Mouse (Mus musculus) small intestine, adult 2 months (tissue): Measurements from ENCODE around the gene Slc16a12. TPM values are rescaled to one million over a fixed set of nuclear protein-coding genes. Genes with fewer than 3 reads are reported as not detected.
A peak's percentile ranks its signal among the peaks of the same experiment; 100 is the strongest.
"Not testable (repeated sequence)": the region's sequence is repeated elsewhere in the genome, so short reads cannot be mapped to it uniquely, and the experiment has no call there.

Experiments
- H3K27ac ChIP-seq: fragments of 200-500 bp; 2 replicates; pipeline ENCODE4 v1.5.1; 2012; ENCODE audit warnings: low read depth, low read length, control low read depth, inconsistent platforms; ENCODE audit not compliant: insufficient read depth
- H3K27me3 ChIP-seq: fragments of 200-500 bp; 2 replicates; pipeline ENCODE4 v1.6.1; 2012; ENCODE audit warnings: mild to moderate bottlenecking, moderate library complexity, low read length, inconsistent platforms; ENCODE audit not compliant: control insufficient read depth, insufficient read depth
- H3K36me3 ChIP-seq: fragments of 200-500 bp; 2 replicates; pipeline ENCODE4 v1.6.1; 2012; ENCODE audit warnings: mild to moderate bottlenecking, low read length, control low read depth, inconsistent platforms; ENCODE audit not compliant: control insufficient read depth, insufficient read depth
- H3K4me1 ChIP-seq: fragments of 200-500 bp; 2 replicates; pipeline ENCODE4 v1.6.1; 2012; ENCODE audit warnings: low read length, inconsistent platforms, mixed read lengths; ENCODE audit not compliant: control insufficient read depth, insufficient read depth, insufficient read length
- H3K4me3 ChIP-seq: fragments of 200-500 bp; 2 replicates; pipeline ENCODE4 v1.5.1; 2012; ENCODE audit warnings: low read depth, mild to moderate bottlenecking, control low read depth, inconsistent platforms, low read length, moderate library complexity
- CTCF ChIP-seq: fragments of 200-500 bp; IDR thresholded peaks from 2 replicates; pipeline ENCODE4 v1.5.1; 2012; ENCODE audit warnings: low read depth, mild to moderate bottlenecking, control low read depth, inconsistent platforms, low read length, moderate library complexity, mixed read lengths; ENCODE audit not compliant: insufficient replicate concordance, insufficient read length; ENCODE audit errors: extremely low read depth
- POLR2A ChIP-seq: fragments of 200-500 bp; IDR thresholded peaks from 2 replicates; pipeline ENCODE4 v1.6.1; 2012; ENCODE audit warnings: low read depth, mild to moderate bottlenecking, control low read depth, inconsistent platforms, low read length, moderate library complexity
- WGBS: fragments of 180-500 bp; shearing (Covaris S2); methylation state at CpG from one replicate; pipeline ENCODE4 v1.1.7; 2018; 5-methylcytosine and 5-hydroxymethylcytosine counted together
- polyA plus RNA-seq: library from polyadenylated mRNA; depleted of rRNA; stranded (reverse); fragments of >200 nt; gene quantifications from 2 replicates; pipeline ENCODE4 v1.2.3, GENCODE M21; 2012

Slc16a12 gene
- polyA plus RNA-seq, 1 experiment = 1.3 TPM

DNA sequence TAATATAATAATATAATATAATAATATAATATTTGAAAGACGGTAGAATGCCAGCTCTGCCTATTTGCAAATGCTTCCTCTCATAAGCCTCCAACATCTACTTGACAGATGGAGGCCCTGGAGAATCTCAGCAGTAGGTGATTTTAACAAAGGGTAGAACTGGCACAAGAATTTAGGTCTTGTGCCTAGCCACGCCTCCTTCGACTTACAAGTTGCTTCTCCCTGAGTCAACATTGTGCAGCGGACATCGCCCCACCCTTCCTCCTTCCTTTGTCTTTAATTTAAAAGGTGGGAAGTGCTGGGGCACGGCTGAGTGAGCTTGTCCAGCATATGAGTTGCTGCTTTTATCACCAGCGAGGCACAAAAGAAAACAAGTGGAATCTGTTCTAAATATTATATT is 73.6 kb downstream of the Slc16a12 start:
- H3K4me3 ChIP-seq = no peak overlapping the region
- H3K4me1 ChIP-seq = no peaks in the 10 kb centered on the region
- no peaks in the 10 kb centered on the region for H3K36me3 ChIP-seq
- WGBS = 38% methylated on average over 7 of the region's 7 CpGs
- no peaks in the 10 kb centered on the region for H3K27me3 ChIP-seq
- TF ChIP-seq POLR2A (no peak), CTCF (no peak)
- H3K27ac ChIP-seq = no peak overlapping the region

DNA sequence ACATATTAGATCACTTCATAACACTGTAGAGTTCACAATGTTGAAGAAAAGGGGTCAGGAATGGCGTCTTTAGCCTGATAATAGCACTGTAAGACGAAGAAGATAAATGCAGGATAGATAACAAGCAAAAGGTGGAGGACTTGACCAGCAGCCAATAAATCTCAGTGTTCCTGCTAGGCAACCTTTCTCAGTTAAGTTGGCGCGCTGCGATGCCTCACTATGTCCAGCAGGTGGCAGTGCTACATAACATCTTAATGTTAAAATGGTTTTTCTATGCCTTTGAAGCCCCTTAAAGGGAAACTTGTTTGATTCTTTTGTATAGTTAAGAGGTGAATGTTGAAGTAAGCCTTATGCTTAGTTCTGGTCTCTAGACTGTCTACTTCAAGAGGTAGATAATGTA is 81.0 kb downstream of the Slc16a12 start:
- no peak for TF ChIP-seq POLR2A
- TF ChIP-seq CTCF = peak; percentile 91; the same call in 1 of the 2 replicates
- WGBS = under 1% methylated on average over 5 of the region's 5 CpGs
- no peaks in the 10 kb centered on the region for H3K4me1 ChIP-seq
- no peaks in the 10 kb centered on the region for H3K27me3 ChIP-seq
- no peak overlapping the region for H3K27ac ChIP-seq
- H3K4me3 ChIP-seq = no peak overlapping the region
- no peaks in the 10 kb centered on the region for H3K36me3 ChIP-seq

DNA sequence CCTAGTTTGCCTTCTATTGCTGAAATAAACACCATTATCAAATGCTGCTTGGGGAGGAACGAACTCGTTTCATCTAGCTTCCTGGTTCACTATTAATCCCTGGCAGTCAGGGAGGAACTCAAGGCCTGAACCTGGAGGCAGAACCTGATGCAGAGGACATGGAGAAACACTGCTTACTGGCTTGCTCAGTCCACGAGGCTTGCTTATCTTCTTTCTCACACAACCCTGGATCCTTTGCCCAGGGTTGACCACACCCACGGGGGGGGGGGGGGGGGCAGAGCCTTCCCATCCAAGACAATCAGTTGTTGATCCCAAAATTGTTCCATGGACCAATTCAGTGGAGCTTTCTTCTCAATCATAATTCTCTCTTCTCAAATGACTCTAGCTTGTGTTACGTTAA is 84.3 kb downstream of the Slc16a12 start:
- no peak for TF ChIP-seq CTCF
- Histone ChIP-seq H3K36me3 (no peaks in the 10 kb centered on the region), H3K27ac (no peak overlapping the region), H3K4me1 (no peaks in the 10 kb centered on the region), H3K4me3 (no peak overlapping the region), H3K27me3 (no peaks in the 10 kb centered on the region)
- 31% methylated on average over 5 of the region's 5 CpGs for WGBS

DNA sequence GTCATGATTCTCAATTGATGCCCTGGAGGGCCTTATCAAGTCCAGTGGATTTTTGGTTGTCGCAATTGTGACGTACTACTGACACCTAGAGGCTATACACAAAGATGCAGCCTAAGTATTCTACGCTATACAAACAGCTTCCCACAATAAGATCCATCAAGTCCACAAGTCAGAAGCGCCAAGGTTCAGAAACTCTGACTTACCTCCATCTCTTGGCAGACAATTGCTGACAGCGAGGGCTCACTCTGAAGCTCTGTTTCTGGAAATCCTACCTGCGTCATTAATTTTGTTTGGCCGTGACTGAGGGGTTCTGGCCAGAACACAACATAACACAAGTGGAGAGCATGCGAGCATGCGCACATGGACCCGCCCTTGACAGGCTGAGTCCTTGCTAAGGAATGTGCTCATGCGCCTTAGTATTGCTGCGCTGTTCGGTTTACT is 85.0 kb downstream of the Slc16a12 start:
- TF ChIP-seq POLR2A = no peak
- TF ChIP-seq CTCF = no peak
- WGBS = 10% methylated on average over 13 of the region's 13 CpGs
- Histone ChIP-seq H3K4me3 (peak overlapping the region; percentile 59), H3K27me3 (no peaks in the 10 kb centered on the region), H3K27ac (no peak overlapping the region), H3K4me1 (no peaks in the 10 kb centered on the region), H3K36me3 (no peaks in the 10 kb centered on the region)

DNA sequence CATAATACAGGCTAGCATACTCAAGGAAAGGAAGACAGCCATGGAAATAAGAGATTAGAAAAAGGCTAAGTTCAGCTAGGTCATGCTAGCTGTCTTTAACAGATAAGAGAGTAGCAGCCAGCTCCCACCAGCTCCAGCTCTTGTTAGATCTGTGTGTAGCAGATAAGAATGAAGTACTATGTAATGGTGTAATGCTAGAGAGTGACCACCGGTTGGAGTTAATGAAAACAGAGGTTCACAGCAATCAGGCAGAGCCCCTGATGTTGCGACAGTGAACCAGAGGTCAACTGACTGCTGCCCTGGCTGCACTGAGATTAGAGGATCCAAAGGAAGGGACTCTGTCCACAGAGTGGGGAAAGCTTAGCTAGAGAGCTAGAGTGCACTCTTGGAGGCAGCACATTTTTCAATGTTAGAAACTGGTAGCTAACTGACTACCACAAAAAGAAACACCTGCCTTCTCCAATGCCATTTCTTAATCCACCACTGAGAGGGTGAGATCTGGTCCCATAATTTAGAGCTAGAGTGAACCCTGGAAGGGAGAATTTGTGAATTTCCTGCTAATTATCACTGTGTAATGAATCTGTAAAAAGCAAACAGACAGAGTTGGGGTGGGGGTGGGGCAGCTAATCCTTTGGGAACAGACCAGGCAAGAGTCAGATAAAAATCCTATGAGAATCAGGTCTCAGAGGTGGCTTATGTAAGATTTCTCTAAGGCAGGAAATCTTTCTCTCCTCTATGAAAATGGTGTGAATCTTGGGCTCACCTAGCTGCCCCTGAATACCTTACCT is 90.4 kb downstream of the Slc16a12 start:
- no peak overlapping the region for H3K4me3 ChIP-seq
- TF ChIP-seq POLR2A = no peak
- TF ChIP-seq CTCF = no peak
- no peak overlapping the region for H3K27ac ChIP-seq
- no peaks in the 10 kb centered on the region for H3K27me3 ChIP-seq
- no peaks in the 10 kb centered on the region for H3K36me3 ChIP-seq
- H3K4me1 ChIP-seq = no peaks in the 10 kb centered on the region
- 41% methylated on average over 2 of the region's 2 CpGs for WGBS

DNA sequence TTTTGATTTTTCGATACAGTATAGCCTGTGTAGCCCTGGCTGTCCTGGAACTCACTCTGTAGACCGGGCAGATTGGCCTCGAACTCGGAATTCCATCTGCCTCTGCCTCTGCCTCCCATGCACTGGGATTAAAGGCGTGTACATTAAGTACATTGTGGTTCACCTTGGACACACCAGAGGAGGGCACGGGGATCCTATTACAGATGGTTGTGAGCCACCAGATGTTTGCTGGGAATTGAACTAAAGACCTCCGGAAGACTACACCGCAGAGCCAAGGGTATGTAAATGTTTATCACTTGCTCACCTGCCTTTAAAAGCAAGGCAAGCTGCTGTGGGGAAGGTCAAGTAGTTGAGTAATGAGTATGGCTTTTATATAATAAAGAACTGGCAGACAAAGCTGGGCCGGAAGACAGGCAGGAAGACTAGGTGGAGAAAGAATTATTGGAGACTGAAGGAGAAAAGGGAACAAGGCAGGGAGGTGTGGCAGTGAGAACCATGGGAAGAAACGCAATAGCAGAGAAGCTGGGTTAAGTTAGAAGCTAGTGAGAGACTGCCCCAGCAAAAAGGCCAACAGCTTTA is 91.8 kb downstream of the Slc16a12 start:
- no peaks in the 10 kb centered on the region for H3K4me1 ChIP-seq
- no peak for TF ChIP-seq CTCF
- TF ChIP-seq POLR2A = no peak

DNA sequence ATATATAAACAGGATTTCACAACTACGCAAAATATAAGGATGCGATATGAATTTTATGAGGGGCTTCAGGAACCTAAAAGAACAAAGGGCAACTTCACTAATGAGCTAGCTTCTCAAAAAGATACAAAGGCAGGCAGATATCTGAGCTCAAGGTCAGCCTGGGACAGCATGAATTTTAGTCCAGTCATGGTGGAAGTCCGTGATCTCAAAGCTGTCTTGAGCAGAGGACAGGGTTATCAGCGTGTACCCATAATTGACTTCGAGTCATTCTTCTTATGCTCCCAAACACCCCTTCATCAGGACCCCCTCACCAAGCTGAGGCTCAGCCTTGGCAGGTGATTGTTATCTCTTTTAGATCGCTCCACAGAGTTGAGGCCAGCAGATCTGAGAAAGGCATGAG is 96.1 kb downstream of the Slc16a12 start:
- 86% methylated on average over 6 of the region's 6 CpGs for WGBS
- Histone ChIP-seq H3K36me3 (peaks cover 17% of the 10 kb centered on the region), H3K27ac (no peak overlapping the region), H3K4me1 (no peaks in the 10 kb centered on the region), H3K4me3 (no peak overlapping the region), H3K27me3 (no peaks in the 10 kb centered on the region)
- TF ChIP-seq POLR2A = no peak
- no peak for TF ChIP-seq CTCF

More for the DNA sequence above, 91.8 kb downstream of the Slc16a12 start:
- H3K27me3 ChIP-seq = no peaks in the 10 kb centered on the region
- WGBS = 80% methylated on average over 10 of the region's 10 CpGs
- H3K36me3 ChIP-seq = peaks cover 1% of the 10 kb centered on the region; the same call in 1 of the 2 replicates
- no peak overlapping the region for H3K27ac ChIP-seq
- no peak overlapping the region for H3K4me3 ChIP-seq

DNA sequence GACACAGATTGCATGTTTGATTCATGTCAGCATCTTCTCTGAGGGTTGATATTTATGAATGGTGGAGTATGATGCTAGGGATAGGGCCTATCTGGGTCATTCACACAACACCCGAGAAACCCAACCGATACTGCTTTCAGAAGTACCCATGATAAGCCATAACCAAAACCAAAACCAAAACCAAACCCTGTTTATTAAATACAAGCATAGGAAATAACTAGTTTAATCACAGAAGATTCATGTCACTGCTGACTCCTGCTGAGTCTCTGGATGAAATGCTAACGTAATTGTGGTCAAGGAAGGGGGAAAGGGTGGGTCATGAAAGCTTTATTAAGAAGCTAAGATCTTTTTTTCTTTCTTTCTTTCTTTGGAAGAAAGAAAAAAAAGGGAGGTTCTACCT is 96.8 kb downstream of the Slc16a12 start:
- H3K27me3 ChIP-seq = no peaks in the 10 kb centered on the region
- H3K4me3 ChIP-seq = no peak overlapping the region
- WGBS = 45% methylated on average over 3 of the region's 3 CpGs
- no peaks in the 10 kb centered on the region for H3K4me1 ChIP-seq
- H3K27ac ChIP-seq = no peak overlapping the region
- no peak for TF ChIP-seq POLR2A
- no peak for TF ChIP-seq CTCF
- H3K36me3 ChIP-seq = peaks cover 17% of the 10 kb centered on the region

DNA sequence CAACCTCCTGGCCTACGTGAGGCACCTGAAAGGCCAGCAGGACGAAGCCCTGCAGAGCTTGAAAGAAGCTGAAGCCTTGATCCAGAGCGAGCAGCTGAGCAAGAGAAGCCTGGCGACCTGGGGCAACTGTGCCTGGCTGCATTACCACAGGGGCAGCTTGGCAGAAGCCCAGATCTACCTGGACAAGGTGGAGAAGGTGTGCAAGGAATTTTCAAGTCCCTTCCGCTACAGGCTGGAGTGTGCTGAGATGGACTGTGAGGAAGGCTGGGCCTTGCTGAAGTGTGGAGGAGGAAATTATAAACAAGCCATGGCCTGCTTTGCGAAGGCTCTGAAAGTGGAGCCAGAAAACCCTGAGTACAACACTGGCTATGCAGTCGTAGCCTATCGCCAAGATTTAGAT is 99.5 kb downstream of the Slc16a12 start:
- H3K4me1 ChIP-seq, H3K27me3 ChIP-seq, H3K27ac ChIP-seq, H3K4me3 ChIP-seq: not testable (repeated sequence)
- H3K36me3 ChIP-seq = peaks cover 17% of the 10 kb centered on the region
- 88% methylated on average over 8 of the region's 8 CpGs for WGBS
